Mouse (Mus musculus): ENCODE measurements around the gene Smyd4.

Smyd4 gene

DNA sequence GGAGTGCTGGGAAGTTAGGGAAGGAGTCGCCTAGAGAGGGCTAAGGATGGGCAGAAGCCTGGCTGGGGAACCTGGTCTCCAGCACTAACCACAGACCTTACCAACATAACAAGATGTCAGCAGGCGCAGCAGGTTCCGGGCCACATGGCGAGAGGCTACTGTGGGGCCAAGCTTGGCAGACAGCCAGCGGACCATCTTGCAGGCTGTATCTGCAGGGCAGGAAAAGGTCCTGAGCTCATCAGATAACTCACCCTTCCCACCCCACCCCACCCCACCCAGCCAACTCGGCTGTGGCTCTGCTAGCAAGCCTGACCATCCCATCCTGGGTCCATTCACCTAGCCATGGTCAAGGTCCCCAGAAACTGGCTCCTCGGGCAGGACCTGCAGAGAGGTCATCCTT lies 101.5 kb downstream of the Smyd4 start:
- intact Hi-C loops (cut with DNase I): loop anchor here (5.0 kb wide), 1 partner anchor 63 kb away; the partner anchor contains the start of genes Rilp and Scarf1

DNA sequence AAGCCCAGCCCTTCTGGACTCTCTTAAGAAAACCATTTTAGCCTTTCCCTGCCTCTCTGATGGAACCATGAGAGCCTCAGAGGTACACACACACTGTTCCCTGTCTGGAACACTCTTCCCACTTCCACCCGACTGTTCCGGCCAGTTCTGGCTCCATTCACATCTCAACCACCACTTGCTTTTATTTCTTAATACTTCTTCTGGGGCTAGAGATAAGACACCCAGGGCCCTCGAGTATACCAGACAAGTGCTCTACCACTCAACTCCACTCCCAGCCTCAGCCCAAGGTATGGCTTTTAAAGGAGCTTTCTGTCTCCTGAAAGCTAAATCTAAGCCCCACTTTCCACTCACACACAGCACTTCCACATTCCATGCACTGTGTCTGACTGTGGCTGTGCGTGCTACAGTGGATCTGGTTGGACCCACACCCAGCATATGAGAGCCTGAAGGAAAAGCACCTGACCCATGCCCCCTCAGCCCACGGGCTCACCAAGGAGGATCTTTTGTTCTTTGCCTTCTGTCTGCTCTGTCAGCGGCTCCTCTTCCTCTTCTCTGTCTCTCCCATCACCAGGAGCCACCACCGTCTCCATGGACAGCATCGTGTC lies 102.2 kb downstream of the Smyd4 start:
- intact Hi-C loops (cut with DNase I): loop anchor here (5.0 kb wide), 1 partner anchor 62 kb away; the partner anchor contains the start of genes Rilp and Scarf1

- intact Hi-C loops (cut with DNase I): loop anchor here (5.0 kb wide), 1 partner anchor 61 kb away; the partner anchor contains the start of genes Rilp and Scarf1
These were observed 102.7 kb downstream of the Smyd4 start for GRCm38 (mm10) chr11:75450936-75451335.

DNA sequence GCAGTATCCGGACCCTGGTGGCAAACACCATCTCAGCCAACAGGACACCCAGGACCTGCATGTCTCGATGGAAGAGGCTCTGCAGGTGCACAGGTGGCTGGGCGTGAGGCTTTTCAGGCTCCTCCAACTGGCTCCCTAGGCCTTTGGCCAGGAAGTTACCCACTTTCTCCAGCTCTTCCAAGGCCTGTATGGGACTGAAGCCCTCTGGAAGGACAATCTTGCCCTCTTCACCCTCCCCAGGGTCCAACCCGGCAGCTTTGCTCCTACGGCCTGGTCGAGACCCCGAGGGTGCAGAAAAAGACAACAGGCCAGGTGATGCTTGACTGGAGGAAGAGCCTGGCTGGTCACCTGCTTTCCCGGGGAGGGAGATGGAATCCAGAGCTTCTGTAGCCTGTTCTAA lies 103.8 kb downstream of the Smyd4 start:
- intact Hi-C loops (cut with DNase I): loop anchor here (5.0 kb wide), 1 partner anchor 60 kb away; the partner anchor contains the start of genes Rilp and Scarf1

- intact Hi-C loops (cut with DNase I): loop anchor here (5.0 kb wide), 1 partner anchor 59 kb away; the partner anchor contains the start of genes Rilp and Scarf1
These were observed 104.8 kb downstream of the Smyd4 start for GRCm38 (mm10) chr11:75452812-75453557.

DNA sequence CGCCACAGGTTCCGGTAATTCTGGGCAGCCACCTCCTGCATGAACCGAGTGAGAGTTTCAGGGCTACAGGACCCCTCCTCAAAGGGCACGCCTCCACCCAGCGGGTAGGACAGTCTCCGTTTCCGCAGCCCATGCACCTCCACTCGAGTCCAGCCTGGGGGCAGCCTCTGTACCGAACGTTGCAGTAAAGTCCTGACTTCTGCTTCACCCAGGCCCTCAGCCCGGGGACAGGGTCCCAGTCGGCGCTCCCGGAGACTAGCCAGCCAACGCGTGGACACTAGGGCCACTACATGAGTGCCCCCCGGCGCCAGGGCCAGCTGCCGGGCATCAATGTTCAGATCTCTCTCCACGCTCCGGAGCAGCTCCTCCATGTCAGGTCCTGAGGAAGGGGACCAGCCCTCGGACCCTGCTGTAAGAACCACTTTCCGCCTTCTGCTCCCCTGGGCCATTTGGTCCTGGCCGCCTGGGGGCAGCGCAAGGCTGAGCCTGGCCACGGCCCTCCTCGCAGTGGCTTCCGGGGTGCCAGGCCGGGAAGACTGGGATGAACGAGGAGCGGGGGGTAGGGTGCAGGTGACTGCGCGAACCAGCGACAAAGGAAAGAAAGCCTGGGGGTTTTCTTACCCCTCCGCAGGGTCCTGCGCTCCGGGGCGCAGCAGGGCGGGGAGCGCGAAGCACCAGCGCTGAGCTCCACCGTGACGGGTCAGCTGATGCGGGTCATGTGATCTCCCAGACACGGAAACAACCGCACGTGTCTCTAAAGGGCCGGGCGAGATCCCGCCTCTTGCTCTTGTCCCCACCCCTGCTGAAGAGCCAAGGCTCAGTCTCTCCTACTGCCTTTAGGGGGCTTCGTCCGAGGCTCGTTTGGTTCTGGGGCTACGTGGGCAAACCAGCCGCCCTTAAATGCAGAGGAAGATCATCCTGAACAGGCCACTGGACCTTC lies 106.0 kb downstream of the Smyd4 start, which contains the start of gene Wdr81:
Gene Wdr81, minus strand, starts transcription at position 727 of the 940 bp plus-strand sequence.
- intact Hi-C loops (cut with DNase I): loop anchor here (5.0 kb wide), 1 partner anchor 58 kb away; the partner anchor contains the start of genes Rilp and Scarf1

Small RNAs within 50 kb of the gene (microRNA-seq; reads per million reads assigned to microRNA genes)
- 0 reads per million in 2 experiments for gene Gm47300
